Mouse (Mus musculus) embryonic facial prominence, embryonic 11.5 days (tissue): Measurements from ENCODE around the gene Nfil3. TPM values are rescaled to one million over a fixed set of nuclear protein-coding genes. Genes with fewer than 3 reads are reported as not detected.
A peak's percentile ranks its signal among the peaks of the same experiment; 100 is the strongest.

Source experiments
- ATAC-seq: fragments of 200-750 bp; cut with Nextera tagmentation; replicated peaks from 2 replicates; pipeline ENCODE4 v1.8.0; 2017; ENCODE audit warnings: low read depth; ENCODE audit not compliant: insufficient number of reproducible peaks, low FRiP score, low TSS enrichment
- DNase-seq: peaks from one replicate; pipeline ENCODE4 v3.0.0-alpha.2; 2015; ENCODE audit warnings: low spot score
- H3K27ac ChIP-seq: fragments of 300-500 bp; sonication (generic); replicated peaks from 2 replicates; pipeline ENCODE4 v1.5.1; 2014; ENCODE audit warnings: mild to moderate bottlenecking, low read depth, low read length, control low read depth
- H3K27me3 ChIP-seq: fragments of 300-500 bp; sonication (generic); 2 replicates; pipeline ENCODE4 v1.6.1; 2014; ENCODE audit warnings: mild to moderate bottlenecking, low read length, moderate library complexity, mixed read lengths; ENCODE audit not compliant: control insufficient read depth, insufficient read depth
- H3K36me3 ChIP-seq: fragments of 300-500 bp; sonication (generic); replicated peaks from 2 replicates; pipeline ENCODE4 v1.6.1; 2014; ENCODE audit warnings: low read depth, mild to moderate bottlenecking, low read length, moderate library complexity, mixed read lengths; ENCODE audit not compliant: control insufficient read depth, insufficient read depth
- H3K4me1 ChIP-seq: fragments of 300-500 bp; sonication (generic); 2 replicates; pipeline ENCODE4 v1.6.1; 2014; ENCODE audit warnings: low read length, mixed read lengths; ENCODE audit not compliant: control insufficient read depth, insufficient read depth
- H3K4me2 ChIP-seq: fragments of 300-500 bp; sonication (generic); 2 replicates; pipeline ENCODE4 v1.6.1; 2014; ENCODE audit warnings: low read depth, mild to moderate bottlenecking, control low read depth, low read length, moderate library complexity
- H3K4me3 ChIP-seq: fragments of 300-500 bp; sonication (generic); 2 replicates; pipeline ENCODE4 v1.5.1; 2014; ENCODE audit warnings: low read depth, low read length, control low read depth
- H3K9ac ChIP-seq: fragments of 300-500 bp; sonication (generic); replicated peaks from 2 replicates; pipeline ENCODE4 v1.6.1; 2014; ENCODE audit warnings: mild to moderate bottlenecking, control low read depth, low read length
- H3K9me3 ChIP-seq: fragments of 300-500 bp; sonication (generic); replicated peaks from 2 replicates; pipeline ENCODE4 v1.6.1; 2016; ENCODE audit warnings: mild to moderate bottlenecking, low read length, inconsistent platforms, mixed read lengths; ENCODE audit not compliant: control insufficient read depth
- WGBS: fragments of 180-500 bp; shearing (Covaris S2); extraction: QIAGEN DNeasy Blood & Tissue Kit; methylation state at CpG from one replicate; pipeline ENCODE4 v1.1.7; 2014; 5-methylcytosine and 5-hydroxymethylcytosine counted together
- polyA plus RNA-seq: library from polyadenylated mRNA; unstranded; fragments of >200 nt; fragmentation: Nextera tagmentation; extraction: Ambion mirVana; gene quantifications from 2 replicates; pipeline ENCODE4 v1.2.1, GENCODE M21; 2014

Gene Nfil3
- polyA plus RNA-seq, 1 experiment from 2014 or later, result 23.9 TPM

DNA sequence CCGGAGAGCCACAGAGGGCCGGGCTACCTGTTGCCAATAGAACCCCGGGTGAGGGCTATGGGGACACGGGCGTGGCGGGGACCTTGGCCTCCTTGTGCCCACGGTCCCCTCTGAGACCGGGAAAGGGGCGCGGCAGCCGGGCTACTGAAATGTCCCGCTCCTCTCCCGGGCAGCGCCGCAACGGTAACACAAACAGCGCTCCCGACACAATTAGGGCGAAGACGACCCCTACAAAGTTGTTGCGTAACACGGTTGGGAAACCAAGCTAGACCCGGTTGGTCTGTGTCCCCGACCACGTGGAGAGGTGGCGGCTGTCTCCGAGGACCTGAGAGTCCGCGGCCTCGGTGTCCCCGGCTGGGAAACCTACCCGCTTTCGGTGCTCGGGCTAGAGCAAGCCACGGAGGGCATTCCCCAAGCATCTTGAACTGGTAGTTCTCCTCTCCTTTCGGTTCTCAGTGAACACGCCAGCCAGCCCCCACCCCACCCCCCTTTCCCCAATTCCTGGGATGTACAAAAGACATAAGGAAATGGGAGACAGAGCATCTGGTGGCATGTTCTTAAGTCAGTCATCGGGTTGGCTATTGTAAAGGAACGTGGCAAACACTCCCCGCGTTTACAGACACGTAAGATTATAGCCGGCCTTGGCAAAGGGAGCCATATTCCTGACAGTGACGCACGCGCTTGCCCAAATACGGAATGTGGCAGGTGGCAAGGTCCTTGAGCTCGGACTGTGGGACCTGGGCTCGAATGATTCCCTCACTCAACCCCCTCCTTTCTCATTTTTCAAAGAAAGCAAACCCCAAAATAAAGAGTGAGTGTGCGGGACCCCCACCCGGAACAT, 788 bp upstream of the Nfil3 start:
- Histone ChIP-seq H3K27me3 (no peaks in the 10 kb centered on the region), H3K36me3 (no peaks in the 10 kb centered on the region), H3K4me1 (peaks cover 3% of the 10 kb centered on the region), H3K27ac (no peak overlapping the region; the same call in 1 of the 2 replicates), H3K4me2 (peak overlapping the region; percentile 97), H3K4me3 (peak overlapping the region; percentile 89), H3K9ac (peak overlapping the region; percentile 57), H3K9me3 (no peaks in the 10 kb centered on the region)
- DNase-seq (peak; percentile 48), ATAC-seq (peak; percentile 7; the same call in 1 of the 2 replicates)
- 1% methylated on average over 51 of the region's 51 CpGs for WGBS

- DNase-seq (peak; percentile 74), ATAC-seq (peak; percentile 59)
- Histone ChIP-seq H3K9me3 (no peaks in the 10 kb centered on the region), H3K4me3 (peak overlapping the region; percentile 89), H3K4me2 (peak overlapping the region; percentile 97), H3K9ac (peak overlapping the region; percentile 87), H3K27me3 (no peaks in the 10 kb centered on the region), H3K4me1 (peaks cover 5% of the 10 kb centered on the region), H3K27ac (peak overlapping the region; percentile 76), H3K36me3 (no peaks in the 10 kb centered on the region)
- under 1% methylated on average over 75 of the region's 77 CpGs for WGBS
Observed at GRCm38 (mm10) chr13:52980211-52980950, 492 bp downstream of the Nfil3 start.

DNA sequence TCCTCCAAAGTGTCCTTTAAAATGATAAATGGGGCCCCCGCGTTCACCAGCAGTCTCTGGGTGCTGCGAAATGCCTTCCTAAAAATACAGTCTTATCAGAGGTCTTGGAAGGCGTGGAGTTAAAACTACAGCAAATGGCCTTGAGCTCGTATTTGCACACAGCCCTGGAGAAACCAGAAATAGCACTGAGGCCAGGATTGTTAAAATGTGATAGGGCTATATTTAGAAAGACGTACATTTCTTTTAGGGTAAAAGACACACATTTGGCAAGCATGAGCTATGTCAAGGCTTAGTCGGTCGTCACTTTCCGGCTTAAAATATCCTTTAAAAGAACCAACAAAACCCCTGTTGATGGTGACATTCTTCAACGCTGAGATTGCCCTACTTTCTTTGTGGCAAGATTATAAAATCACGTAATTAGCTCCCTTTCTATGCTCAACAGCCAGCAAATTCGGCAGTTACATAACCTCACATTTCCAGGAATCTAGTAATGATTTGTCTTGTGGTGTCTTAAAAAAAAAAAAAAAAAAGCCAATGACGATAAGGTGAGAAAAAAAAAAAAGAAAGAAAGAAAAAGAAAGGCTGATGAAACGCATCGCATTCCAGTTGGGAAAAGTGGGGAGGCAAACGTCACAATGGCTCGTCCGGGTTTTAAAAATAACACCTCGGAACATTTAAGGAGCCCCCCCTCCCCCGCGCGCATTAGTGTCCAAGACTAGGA, 1.4 kb downstream of the Nfil3 start:
- Histone ChIP-seq H3K27me3 (no peaks in the 10 kb centered on the region), H3K4me2 (peak overlapping the region; percentile 97), H3K27ac (no peak overlapping the region), H3K4me3 (peak overlapping the region; percentile 89), H3K9me3 (no peaks in the 10 kb centered on the region), H3K4me1 (peaks cover 5% of the 10 kb centered on the region), H3K9ac (peak overlapping the region; percentile 87; the same call in 1 of the 2 replicates), H3K36me3 (no peaks in the 10 kb centered on the region)
- ATAC-seq (no peak), DNase-seq (peak; percentile 51)
- WGBS, result under 1% methylated on average over 22 of the region's 22 CpGs

DNA sequence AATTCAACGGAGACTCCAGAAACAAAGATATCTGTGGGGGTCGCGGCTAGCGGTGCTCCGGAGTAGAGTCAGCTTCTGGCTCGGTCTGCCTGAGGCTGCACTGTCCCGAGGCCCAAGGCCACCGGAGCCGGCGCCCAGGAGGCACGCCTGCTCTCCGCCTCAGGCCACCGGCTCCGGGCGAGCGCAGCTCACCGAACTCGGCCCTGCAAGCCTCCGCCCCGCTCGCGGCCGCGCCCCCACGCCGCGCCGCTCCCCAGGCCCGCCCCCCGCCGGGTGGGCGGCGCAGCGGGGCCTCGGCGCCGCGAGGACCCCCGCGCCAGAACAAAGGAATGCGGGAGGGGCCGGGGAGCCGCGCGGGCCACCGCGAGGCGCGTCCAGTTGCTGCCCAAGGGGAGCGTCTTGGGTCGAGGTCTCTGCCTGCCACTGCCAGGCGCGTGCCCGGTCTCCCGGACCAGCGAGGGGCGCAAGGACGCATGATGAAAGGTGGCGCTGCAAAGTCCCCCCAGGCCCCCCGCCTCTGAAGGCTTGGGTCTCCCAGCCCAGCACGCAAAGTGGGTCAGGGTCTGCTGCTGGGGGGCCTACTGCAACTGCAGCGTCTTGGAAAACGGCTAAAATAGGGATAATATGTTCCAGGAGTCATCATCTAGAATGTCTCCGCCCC, 2.4 kb downstream of the Nfil3 start:
- peak; percentile 69 for DNase-seq
- no peaks in the 10 kb centered on the region for H3K9me3 ChIP-seq
- H3K9ac ChIP-seq, result peak overlapping the region; percentile 88
- H3K4me2 ChIP-seq, result peak overlapping the region; percentile 95
- ATAC-seq, result peak; percentile 27; the same call in 1 of the 2 replicates
- 0 out of 2 replicates have a peak overlapping the region, but pooled peaks have one; percentile 20 for H3K27ac ChIP-seq
- H3K4me1 ChIP-seq, result peaks cover 5% of the 10 kb centered on the region
- H3K36me3 ChIP-seq, result no peaks in the 10 kb centered on the region
- H3K4me3 ChIP-seq, result peak overlapping the region; percentile 58
- no peaks in the 10 kb centered on the region for H3K27me3 ChIP-seq
- WGBS, result under 1% methylated on average over 63 of the region's 64 CpGs

GRCm38 (mm10) chr13:52977757-52978156, 3.1 kb downstream of the Nfil3 start:
- H3K27ac ChIP-seq, result no peak overlapping the region
- no peak overlapping the region; the same call in 1 of the 2 replicates for H3K9ac ChIP-seq
- ATAC-seq (no peak), DNase-seq (no peak)
- no peaks in the 10 kb centered on the region for H3K9me3 ChIP-seq
- no peaks in the 10 kb centered on the region for H3K27me3 ChIP-seq
- H3K4me1 ChIP-seq, result peaks cover 5% of the 10 kb centered on the region
- no peaks in the 10 kb centered on the region for H3K36me3 ChIP-seq
- H3K4me3 ChIP-seq, result peak overlapping the region; percentile 58
- peak overlapping the region; percentile 95 for H3K4me2 ChIP-seq
- WGBS, result 21% methylated on average over 4 of the region's 4 CpGs

DNA sequence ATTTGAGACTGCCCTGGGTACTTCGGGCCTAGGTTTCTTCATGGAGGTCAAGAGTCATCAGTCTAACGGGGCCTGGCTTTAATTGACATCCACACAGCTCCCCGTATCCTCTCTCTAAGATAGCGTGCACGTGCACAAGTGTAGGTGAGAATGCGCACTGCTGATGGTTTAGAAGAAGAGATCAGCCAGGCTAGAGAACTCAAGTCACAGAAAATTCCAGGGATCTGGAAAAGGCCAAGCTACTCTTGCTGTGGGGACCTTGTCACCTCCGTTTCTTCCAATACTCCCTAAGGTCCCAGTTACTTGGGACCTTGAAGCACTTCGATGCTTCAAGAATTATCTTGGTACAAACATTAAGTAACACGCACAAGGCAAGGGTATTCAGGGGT, 3.7 kb downstream of the Nfil3 start:
- no peak overlapping the region for H3K4me3 ChIP-seq
- peaks cover 5% of the 10 kb centered on the region for H3K4me1 ChIP-seq
- ATAC-seq (no peak), DNase-seq (no peak)
- WGBS, result 48% methylated on average over 9 of the region's 9 CpGs
- no peaks in the 10 kb centered on the region for H3K9me3 ChIP-seq
- H3K27me3 ChIP-seq, result no peaks in the 10 kb centered on the region
- no peak overlapping the region; the same call in 1 of the 2 replicates for H3K4me2 ChIP-seq
- H3K27ac ChIP-seq, result no peak overlapping the region
- H3K9ac ChIP-seq, result no peak overlapping the region
- H3K36me3 ChIP-seq, result no peaks in the 10 kb centered on the region

- Histone ChIP-seq H3K4me1 (peaks cover 5% of the 10 kb centered on the region), H3K9ac (no peak overlapping the region), H3K36me3 (no peaks in the 10 kb centered on the region), H3K9me3 (no peaks in the 10 kb centered on the region), H3K27me3 (no peaks in the 10 kb centered on the region), H3K27ac (no peak overlapping the region), H3K4me2 (peak overlapping the region; percentile 13), H3K4me3 (no peak overlapping the region)
- WGBS, result 14% methylated on average over 16 of the region's 16 CpGs
- DNase-seq (peak; percentile 41), ATAC-seq (no peak)
Observed at GRCm38 (mm10) chr13:52976510-52977220, 4.2 kb downstream of the Nfil3 start.
